Mouse (Mus musculus) C2C12 (cell line): ENCODE data around the gene Cnn2.

ENCODE experiments used
- CTCF ChIP-seq: IDR thresholded peaks from one replicate; pipeline ENCODE4 v1.5.1; 2011; ENCODE audit not compliant: control insufficient read depth, insufficient read depth, insufficient read length
- FOSL1 ChIP-seq: IDR thresholded peaks from one replicate; pipeline ENCODE4 v1.8.0; 2011; ENCODE audit warnings: mild to moderate bottlenecking, low read length; ENCODE audit not compliant: poor library complexity, insufficient read depth, severe bottlenecking
- MAX ChIP-seq: IDR thresholded peaks from one replicate; pipeline ENCODE4 v1.6.1; 2011; ENCODE audit warnings: mild to moderate bottlenecking, control low read depth
- USF1 ChIP-seq: IDR thresholded peaks from one replicate; pipeline ENCODE4 v1.6.1; 2011; ENCODE audit warnings: low read depth, mild to moderate bottlenecking, control low read depth, moderate library complexity

DNA sequence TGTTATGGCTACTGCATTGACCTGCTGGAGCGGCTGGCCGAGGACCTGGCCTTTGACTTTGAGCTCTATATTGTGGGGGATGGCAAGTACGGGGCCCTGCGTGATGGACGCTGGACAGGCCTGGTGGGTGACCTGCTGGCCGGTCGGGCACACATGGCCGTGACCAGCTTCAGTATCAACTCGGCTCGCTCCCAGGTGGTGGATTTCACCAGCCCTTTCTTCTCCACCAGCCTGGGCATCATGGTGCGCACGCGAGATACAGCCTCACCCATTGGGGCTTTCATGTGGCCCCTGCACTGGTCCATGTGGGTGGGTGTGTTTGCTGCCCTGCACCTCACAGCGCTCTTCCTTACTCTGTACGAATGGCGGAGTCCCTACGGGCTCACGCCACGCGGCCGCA, 14.3 kb upstream of the Cnn2 start:
- TF ChIP-seq CTCF: no peak
- TF ChIP-seq USF1: no peak
- no peak for TF ChIP-seq FOSL1
- no peak for TF ChIP-seq MAX
